Comparison of ENCODE assay signal across 9 mouse cellular contexts in genomic region chr2:20965361-20965760, GRCm38 (mm10). TPM values are rescaled to one million over a fixed set of nuclear protein-coding genes. Genes with fewer than 3 reads are reported as not detected.
DNase-seq lines count a peak whose midpoint lies in the region; ATAC-seq lines count a peak whose summit lies in the region.
"Had no signal": no experiment of that assay in that cellular context is flagged by ENCODE, and none has a peak within 500 bp of the region (broad histone marks: within the 10 kb centered on the region; RNA-seq: fewer than 3 reads in every experiment).

No protein-coding gene starts in this region.

- no peaks in the 10 kb centered on the region for H3K36me3 ChIP-seq in liver, embryonic 11.5 days (ENCODE audit: control insufficient read depth, insufficient read depth, low read length)
- no peaks in the 10 kb centered on the region for H3K36me3 ChIP-seq in intestine, embryonic 16.5 days (ENCODE audit: control insufficient read depth, insufficient read depth, low read length)
- H3K36me3 ChIP-seq in neural tube, embryonic 15.5 days = no peaks in the 10 kb centered on the region

- H3K27ac ChIP-seq in liver, embryonic 11.5 days (ENCODE audit: low read depth, low read length) = no peak overlapping the region
- no peak overlapping the region for H3K27ac ChIP-seq in intestine, embryonic 16.5 days (ENCODE audit: low read length)
- H3K27ac ChIP-seq in neural tube, embryonic 15.5 days (replicated peaks) = no peak overlapping the region

- peak; percentile 56 for DNase-seq in cerebellum, adult 9-10 months
- DNase-seq in cerebellum, adult 11 months = no peak
- no peak for DNase-seq in liver, embryonic 11.5 days (ENCODE audit: low spot score)
- DNase-seq in liver = no peak
- no peak for DNase-seq in frontal cortex, postnatal 36 days (ENCODE audit: low spot score in 2 of 2)
- DNase-seq: lung, postnatal 4 days had no signal

- no peak overlapping the region for H3K9ac ChIP-seq in liver, embryonic 11.5 days (ENCODE audit: low read depth, low read length)
- no peak overlapping the region for H3K9ac ChIP-seq in intestine, embryonic 16.5 days (ENCODE audit: low read depth, low read length)
- H3K9ac ChIP-seq in neural tube, embryonic 15.5 days (replicated peaks) = peak overlapping the region; percentile 99; the same call in 1 of the 2 replicates

- no peak for ATAC-seq in liver, embryonic 11.5 days (replicated peaks; ENCODE audit: low FRiP score)
- no peak for ATAC-seq in intestine, embryonic 16.5 days
- ATAC-seq in neural tube, embryonic 15.5 days (ENCODE audit: low FRiP score) = no peak
- no peak for ATAC-seq in megakaryocyte progenitor cell, adult 5-6 weeks (replicated peaks; ENCODE audit: poor library complexity)

- H3K4me1 ChIP-seq in liver, embryonic 11.5 days (replicated peaks; ENCODE audit: control insufficient read depth, insufficient read depth, low read length) = peaks cover 50% of the 10 kb centered on the region
- peaks cover 37% of the 10 kb centered on the region for H3K4me1 ChIP-seq in intestine, embryonic 16.5 days (ENCODE audit: control insufficient read depth, insufficient read depth, low read length)
- H3K4me1 ChIP-seq in neural tube, embryonic 15.5 days = peaks cover 56% of the 10 kb centered on the region

- no peaks in the 10 kb centered on the region for H3K27me3 ChIP-seq in liver, embryonic 11.5 days (replicated peaks; ENCODE audit: control insufficient read depth, insufficient read depth, low read length)
- no peaks in the 10 kb centered on the region for H3K27me3 ChIP-seq in intestine, embryonic 16.5 days (replicated peaks; ENCODE audit: control insufficient read depth, insufficient read depth, low read length)
- no peaks in the 10 kb centered on the region for H3K27me3 ChIP-seq in neural tube, embryonic 15.5 days (replicated peaks)

- no peaks in the 10 kb centered on the region for H3K9me3 ChIP-seq in liver, embryonic 11.5 days (ENCODE audit: control insufficient read depth, low read length)
- no peaks in the 10 kb centered on the region for H3K9me3 ChIP-seq in intestine, embryonic 16.5 days (ENCODE audit: control insufficient read depth, low read length)
- no peaks in the 10 kb centered on the region for H3K9me3 ChIP-seq in neural tube, embryonic 15.5 days (replicated peaks)

- peak overlapping the region; percentile 92; the same call in 1 of the 2 replicates for H3K4me3 ChIP-seq in liver, embryonic 11.5 days (ENCODE audit: low read depth, low read length)
- peak overlapping the region; percentile 93 for H3K4me3 ChIP-seq in intestine, embryonic 16.5 days (ENCODE audit: low read length)
- H3K4me3 ChIP-seq in neural tube, embryonic 15.5 days (replicated peaks) = peak overlapping the region; percentile 88

- 72% methylated on average over 3 of the region's 3 CpGs for WGBS in liver, embryonic 11.5 days
- 77% methylated on average over 3 of the region's 3 CpGs for WGBS in intestine, embryonic 16.5 days
- WGBS in neural tube, embryonic 15.5 days = 55% methylated on average over 3 of the region's 3 CpGs

- peak overlapping the region; percentile 98 for H3K4me2 ChIP-seq in liver, embryonic 11.5 days
- peak overlapping the region; percentile 76 for H3K4me2 ChIP-seq in intestine, embryonic 16.5 days (ENCODE audit: low read depth, low read length)
- peak overlapping the region; percentile 85 for H3K4me2 ChIP-seq in neural tube, embryonic 15.5 days

RNA-seq across cellular contexts. Expression of gene Arhgap21, which starts 3.3 kb away (rescaled TPM):
- polyA plus RNA-seq in liver, embryonic 11.5 days (2014; fragmentation: Nextera tagmentation; extraction: Ambion mirVana) = 14.2 and 15.3 TPM in 2 replicates
- 7.4 and 7.7 TPM in 2 replicates for polyA plus RNA-seq in intestine, embryonic 16.5 days (2015; fragmentation: Nextera tagmentation; extraction: Ambion mirVana)
- 25.7 and 27.6 TPM in 2 replicates for polyA plus RNA-seq in neural tube, embryonic 15.5 days (2015; fragmentation: Nextera tagmentation; extraction: Ambion mirVana)
- 34.4 and 37.6 TPM in 2 replicates for total RNA-seq in megakaryocyte progenitor cell, adult 5-6 weeks (2015)
- 15.3 and 28.7 TPM in 2 replicates for total RNA-seq in megakaryocyte progenitor cell, adult 5-6 weeks (2017)
